Mouse (Mus musculus) cortical plate, adult 2 months (tissue): ENCODE measurements around the gene Tex52.

ENCODE experiments used
- CTCF ChIP-seq: fragments of 200-500 bp; IDR thresholded peaks from 2 replicates; pipeline ENCODE4 v1.5.1; 2011; ENCODE audit warnings: mild to moderate bottlenecking, control low read depth, low read length; ENCODE audit not compliant: insufficient read depth; ENCODE audit errors: extremely low read depth
- POLR2A ChIP-seq: fragments of 200-500 bp; IDR thresholded peaks from 2 replicates; pipeline ENCODE4 v1.6.1; 2011; ENCODE audit warnings: mild to moderate bottlenecking, low read length, control low read depth; ENCODE audit not compliant: insufficient read depth; ENCODE audit errors: extremely low read depth

DNA sequence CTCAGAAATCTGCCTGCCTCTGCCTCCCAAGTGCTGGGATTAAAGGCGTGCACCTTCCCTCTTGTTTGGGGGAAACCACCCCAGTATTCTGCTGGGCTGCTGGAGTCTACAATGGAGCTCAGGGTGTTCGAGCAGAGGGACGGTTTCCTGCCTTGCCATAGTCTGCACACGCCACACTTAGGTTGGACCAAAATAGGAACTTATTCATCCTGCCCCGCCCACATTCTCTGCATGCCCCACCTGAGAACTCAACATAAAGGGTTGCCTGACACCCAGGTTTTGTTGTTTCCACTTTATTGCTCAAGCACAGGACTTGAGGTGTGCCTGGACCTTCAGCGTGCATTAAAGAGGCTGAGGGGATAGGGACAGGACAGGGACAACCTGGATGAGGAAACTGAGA is 54.6 kb downstream of the Tex52 start:
- TF ChIP-seq CTCF (no peak), POLR2A (no peak)
